Mouse (Mus musculus) heart, adult 2 months (tissue): ENCODE measurements around the gene Usp39. TPM values are rescaled to one million over a fixed set of nuclear protein-coding genes. Genes with fewer than 3 reads are reported as not detected.
A peak's percentile ranks its signal among the peaks of the same experiment; 100 is the strongest.

Source experiments
- DNase-seq, 2 experiments: peaks; one replicate each; pipeline ENCODE4 v3.0.0; 2021
- H3K27ac ChIP-seq: fragments of 200-600 bp; 2 replicates; pipeline ENCODE4 v1.8.1; 2022
- H3K27me3 ChIP-seq: fragments of 200-500 bp; 2 replicates; pipeline ENCODE4 v1.6.1; 2012; ENCODE audit warnings: mild to moderate bottlenecking, low read length, inconsistent platforms, mixed read lengths; ENCODE audit not compliant: control insufficient read depth, insufficient read depth
- H3K36me3 ChIP-seq: fragments of 200-500 bp; 2 replicates; pipeline ENCODE4 v1.6.1; 2012; ENCODE audit warnings: low read length, inconsistent platforms; ENCODE audit not compliant: control insufficient read depth, insufficient read depth
- H3K4me1 ChIP-seq: fragments of 200-500 bp; 2 replicates; pipeline ENCODE4 v1.6.1; 2011; ENCODE audit warnings: low read length; ENCODE audit not compliant: control insufficient read depth, insufficient read depth
- H3K4me3 ChIP-seq: fragments of 200-600 bp; 2 replicates; pipeline ENCODE4 v1.8.1; 2022
- H3K79me2 ChIP-seq: fragments of 200-500 bp; replicated peaks from 2 replicates; pipeline ENCODE4 v1.6.1; 2012; ENCODE audit warnings: mild to moderate bottlenecking, inconsistent platforms, low read length, moderate library complexity, mixed read lengths; ENCODE audit not compliant: control insufficient read depth, insufficient read depth
- H3K9ac ChIP-seq: fragments of 200-500 bp; 2 replicates; pipeline ENCODE4 v1.6.1; 2012; ENCODE audit warnings: low read depth, mild to moderate bottlenecking, control low read depth, inconsistent platforms, low read length, mixed read lengths
- CTCF ChIP-seq: fragments of 200-600 bp; IDR thresholded peaks from 2 replicates; pipeline ENCODE4 v1.8.1; 2022; ENCODE audit warnings: antibody characterized with exemption, mild to moderate bottlenecking, moderate library complexity
- EP300 ChIP-seq: fragments of 200-500 bp; IDR thresholded peaks from 2 replicates; pipeline ENCODE4 v1.6.1; 2011; ENCODE audit warnings: low read depth, low read length, control low read depth; ENCODE audit not compliant: insufficient read depth
- POLR2A ChIP-seq: fragments of 200-500 bp; IDR thresholded peaks from 2 replicates; pipeline ENCODE4 v1.6.1; 2011; ENCODE audit warnings: mild to moderate bottlenecking, low read depth, low read length, control low read depth; ENCODE audit not compliant: insufficient read depth
- WGBS: fragments of 180-500 bp; shearing (Covaris S2); methylation state at CpG from one replicate; pipeline ENCODE4 v1.1.7; 2018; 5-methylcytosine and 5-hydroxymethylcytosine counted together
- intact Hi-C: fragments of 180-260 bp; cut with DNase I; formaldehyde crosslinking; loops from one replicate; pipeline ENCODE4 v1.15.1; 2025
- polyA plus RNA-seq: library from polyadenylated mRNA; depleted of rRNA; stranded (reverse); fragments of >200 nt; gene quantifications from 2 replicates; pipeline ENCODE4 v1.2.3, GENCODE M21; 2012
- total RNA-seq, 2 experiments: library from RNA; stranded (reverse); gene quantifications; 2 replicates each; pipeline ENCODE4 v1.2.3; 2021

Gene Usp39
- total and polyA plus RNA-seq, 3 experiments: 11.4 to 17.7 (median 14.9) TPM

DNA sequence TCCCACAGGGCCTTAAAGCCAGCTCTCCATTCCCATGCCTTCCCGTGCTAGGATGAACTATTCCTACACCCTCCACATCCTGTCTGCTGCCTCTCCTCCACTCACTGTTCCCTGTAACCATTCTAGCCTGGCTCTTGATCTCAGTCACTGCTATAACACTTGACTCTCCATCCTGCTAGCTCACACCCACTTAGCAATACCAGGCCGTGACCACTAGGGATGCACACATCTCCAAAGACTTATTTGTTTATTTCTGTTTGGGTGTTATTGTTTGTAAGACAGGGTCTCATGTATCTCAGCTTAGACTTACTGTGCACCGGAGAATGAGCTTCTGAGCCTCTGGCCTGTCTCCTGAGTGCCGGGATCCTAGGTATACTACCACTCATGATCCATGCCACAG lies 24.6 kb upstream of the Usp39 start:
- Histone ChIP-seq H3K27me3 (no peaks in the 10 kb centered on the region), H3K79me2 (no peaks in the 10 kb centered on the region), H3K27ac (no peak overlapping the region), H3K4me3 (no peak overlapping the region), H3K9ac (no peak overlapping the region), H3K36me3 (no peaks in the 10 kb centered on the region), H3K4me1 (peaks cover 21% of the 10 kb centered on the region)
- DNase-seq: no peak
- TF ChIP-seq CTCF (no peak; the same call in 1 of the 2 replicates), POLR2A (no peak), EP300 (no peak)
- intact Hi-C loops: no loop called here
- WGBS: 86% methylated on average over 4 of the region's 4 CpGs

DNA sequence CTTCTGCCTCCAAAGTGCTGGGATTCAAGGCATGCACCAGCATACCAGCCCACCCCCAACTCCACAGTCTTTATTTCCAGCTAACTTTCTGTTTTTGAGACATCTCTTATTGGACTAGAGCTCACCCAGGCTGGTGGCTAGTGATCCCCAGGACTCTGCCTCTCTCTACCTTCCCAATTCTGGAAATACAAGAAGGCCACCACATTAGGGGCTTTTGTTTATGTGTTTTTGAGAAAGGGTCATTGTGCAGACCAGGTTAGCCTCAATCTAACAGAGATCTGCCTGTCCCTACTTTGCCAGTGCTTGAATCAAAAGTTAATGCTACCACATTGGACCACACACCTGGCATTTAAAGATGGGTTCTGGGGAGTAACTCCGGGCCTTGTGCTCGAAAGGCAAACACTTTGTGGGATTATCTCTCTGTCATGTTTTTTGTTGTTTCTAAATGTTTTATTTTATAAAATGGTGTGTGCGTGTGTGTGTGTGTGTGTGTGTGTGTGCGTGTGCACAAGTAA lies 22.5 kb upstream of the Usp39 start:
- H3K4me3 ChIP-seq: no peak overlapping the region
- no peak for DNase-seq
- 77% methylated on average over 4 of the region's 4 CpGs for WGBS

DNA sequence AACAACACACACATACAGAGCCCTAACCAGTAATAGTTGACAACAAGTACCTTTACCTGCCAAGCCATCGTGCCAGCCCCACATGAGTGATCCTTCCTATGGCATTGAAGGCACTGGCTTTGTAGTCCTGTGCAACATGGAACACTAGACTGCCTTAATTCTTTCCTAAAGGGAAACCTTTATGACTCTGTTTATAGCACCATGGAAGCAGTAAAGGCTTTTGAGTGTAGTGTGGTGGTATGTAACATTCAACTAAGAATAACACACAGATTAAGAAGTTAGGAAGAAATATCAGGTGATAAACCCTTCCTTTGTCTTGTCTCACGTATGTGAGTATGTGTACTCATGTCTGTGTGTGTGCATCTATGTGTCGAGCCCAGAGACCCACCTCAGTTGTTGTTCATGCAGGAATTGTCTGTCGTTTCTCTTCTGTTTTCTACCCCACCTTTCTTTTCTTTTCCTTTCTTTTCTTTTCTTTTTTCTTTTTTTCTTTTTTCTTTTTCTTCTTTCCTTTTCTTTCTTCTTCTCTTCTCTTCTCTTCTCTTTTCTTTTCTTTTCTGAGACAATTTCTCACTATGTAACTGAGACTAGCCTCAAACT lies 22.0 kb upstream of the Usp39 start, which contains the start of gene Rnf181:
Gene Rnf181, minus strand, starts transcription at position 113 of the 600 bp plus-strand sequence.
- H3K9ac ChIP-seq: no peak within 1 kb of the TSS
- intact Hi-C loops: no loop called here
- no peaks in the 10 kb centered on the region for H3K36me3 ChIP-seq
- peaks cover 8% of the 10 kb centered on the region for H3K4me1 ChIP-seq
- no peaks in the 10 kb centered on the region for H3K27me3 ChIP-seq
- no peak within 1 kb of the TSS for H3K4me3 ChIP-seq
- no peak for DNase-seq
- TF ChIP-seq CTCF: no peak
- TF ChIP-seq POLR2A: 0 out of 2 replicates have a peak, but pooled peaks have one; percentile 5
- H3K27ac ChIP-seq: no peak within 1 kb of the TSS
- WGBS: 76% methylated on average over 4 of the region's 4 CpGs
- H3K79me2 ChIP-seq: no peaks in the 10 kb centered on the region

More for the DNA sequence above, 22.5 kb upstream of the Usp39 start:
- Histone ChIP-seq H3K4me1 (peaks cover 9% of the 10 kb centered on the region), H3K9ac (no peak overlapping the region), H3K79me2 (no peaks in the 10 kb centered on the region), H3K27me3 (no peaks in the 10 kb centered on the region), H3K27ac (no peak overlapping the region), H3K36me3 (no peaks in the 10 kb centered on the region)
- intact Hi-C loops: no loop called here
- no peak for TF ChIP-seq EP300

DNA sequence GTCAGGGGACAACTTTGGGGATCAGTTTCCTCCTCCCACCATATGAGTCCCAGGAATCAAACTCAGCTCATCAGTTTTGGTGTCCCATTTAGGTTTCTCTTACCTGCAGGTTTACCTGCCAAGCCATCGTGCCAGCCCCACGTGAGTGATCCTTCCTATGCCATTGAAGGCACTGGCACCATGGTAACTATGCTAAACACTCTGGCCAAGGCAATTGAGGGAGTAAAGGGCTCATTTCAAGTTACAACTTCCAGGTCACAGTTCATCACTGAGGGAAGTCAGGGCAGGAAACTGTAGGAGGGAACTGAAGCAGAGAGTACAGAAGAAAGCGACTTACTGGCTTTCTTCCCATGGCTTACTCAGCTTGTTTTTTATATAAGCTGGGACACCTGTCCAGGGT lies 21.3 kb upstream of the Usp39 start:
- H3K4me3 ChIP-seq: no peak overlapping the region
- no peak for DNase-seq
- H3K79me2 ChIP-seq: no peaks in the 10 kb centered on the region
- peaks cover 8% of the 10 kb centered on the region for H3K4me1 ChIP-seq
- WGBS: 38% methylated on average over 3 of the region's 3 CpGs
- H3K36me3 ChIP-seq: no peaks in the 10 kb centered on the region
- no peaks in the 10 kb centered on the region for H3K27me3 ChIP-seq
- H3K27ac ChIP-seq: no peak overlapping the region
- intact Hi-C loops: no loop called here
- TF ChIP-seq EP300: no peak
- no peak for TF ChIP-seq CTCF
- no peak for TF ChIP-seq POLR2A
- no peak overlapping the region for H3K9ac ChIP-seq

DNA sequence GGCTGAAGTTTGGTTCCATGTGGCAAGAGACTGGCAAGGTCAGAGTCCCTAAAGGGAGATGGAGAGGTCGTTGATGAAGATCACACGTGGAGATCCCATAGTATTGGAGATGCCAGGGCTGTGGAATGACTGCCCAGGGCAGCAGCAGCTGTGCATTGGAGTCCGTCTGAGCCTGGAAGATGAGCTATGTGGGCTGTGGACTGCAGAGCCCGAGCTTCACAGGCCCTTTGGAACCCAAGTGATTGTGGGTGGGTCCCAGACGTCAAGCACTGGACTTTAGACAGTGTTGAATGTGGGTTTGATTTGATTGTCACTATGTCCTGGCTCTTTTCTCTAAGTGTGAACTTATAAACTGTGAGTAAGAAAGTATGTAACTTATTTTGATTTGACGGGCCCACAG lies 20.0 kb upstream of the Usp39 start:
- Histone ChIP-seq H3K36me3 (no peaks in the 10 kb centered on the region), H3K9ac (no peak overlapping the region), H3K79me2 (no peaks in the 10 kb centered on the region), H3K27ac (no peak overlapping the region), H3K4me3 (no peak overlapping the region), H3K27me3 (no peaks in the 10 kb centered on the region), H3K4me1 (no peaks in the 10 kb centered on the region; the same call in 1 of the 2 replicates)
- no peak for DNase-seq
- intact Hi-C loops: loop anchor here (2.0 kb wide), 1 partner anchor 38 kb away; no protein-coding TSS in a partner anchor
- no peak for TF ChIP-seq EP300
- TF ChIP-seq CTCF: no peak
- no peak for TF ChIP-seq POLR2A
- 59% methylated on average over 6 of the region's 6 CpGs for WGBS

DNA sequence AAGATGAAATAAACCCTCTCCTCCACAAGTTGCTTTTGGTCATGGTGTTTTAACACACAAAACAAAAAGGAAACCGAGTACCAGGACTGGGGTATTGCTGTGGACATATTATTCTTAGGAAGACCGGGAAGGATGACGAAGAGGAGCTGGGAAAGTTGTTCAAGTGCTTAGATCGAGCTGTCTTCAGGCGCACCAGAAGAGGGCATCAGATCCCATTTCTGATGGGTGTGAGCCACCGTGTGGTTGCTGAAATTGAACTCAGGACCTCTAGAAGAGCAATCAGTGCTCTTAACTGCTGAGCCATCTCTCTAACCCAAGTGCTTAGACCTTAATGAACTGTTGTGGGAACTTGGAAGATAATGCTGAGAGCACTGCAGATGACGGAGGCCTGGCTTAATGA lies 19.0 kb upstream of the Usp39 start:
- H3K27ac ChIP-seq: no peak overlapping the region
- no peaks in the 10 kb centered on the region for H3K27me3 ChIP-seq
- no peaks in the 10 kb centered on the region; the same call in 1 of the 2 replicates for H3K4me1 ChIP-seq
- TF ChIP-seq CTCF (peak; percentile 66), POLR2A (no peak)
- no peak overlapping the region for H3K9ac ChIP-seq
- H3K79me2 ChIP-seq: no peaks in the 10 kb centered on the region; the same call in 1 of the 2 replicates
- no peak for DNase-seq
- intact Hi-C loops: loop anchor here (2.0 kb wide), 1 partner anchor 39 kb away; no protein-coding TSS in a partner anchor
- 35% methylated on average over 7 of the region's 7 CpGs for WGBS
- no peaks in the 10 kb centered on the region for H3K36me3 ChIP-seq
- H3K4me3 ChIP-seq: no peak overlapping the region
